Mouse (Mus musculus) cerebellum, postnatal 25 days (tissue): ENCODE measurements around the gene Trim45.
A peak's percentile ranks its signal among the peaks of the same experiment; 100 is the strongest.

Experiments used
- DNase-seq, 2 experiments: peaks; one replicate each; pipeline ENCODE4 v3.0.0; 2021; ENCODE audit warnings: mixed read lengths in 2 of 2

Gene Trim45

GRCm38 (mm10) chr3:100932077-100932944 is 10.3 kb downstream of the Trim45 start:
- no peak for DNase-seq

DNA sequence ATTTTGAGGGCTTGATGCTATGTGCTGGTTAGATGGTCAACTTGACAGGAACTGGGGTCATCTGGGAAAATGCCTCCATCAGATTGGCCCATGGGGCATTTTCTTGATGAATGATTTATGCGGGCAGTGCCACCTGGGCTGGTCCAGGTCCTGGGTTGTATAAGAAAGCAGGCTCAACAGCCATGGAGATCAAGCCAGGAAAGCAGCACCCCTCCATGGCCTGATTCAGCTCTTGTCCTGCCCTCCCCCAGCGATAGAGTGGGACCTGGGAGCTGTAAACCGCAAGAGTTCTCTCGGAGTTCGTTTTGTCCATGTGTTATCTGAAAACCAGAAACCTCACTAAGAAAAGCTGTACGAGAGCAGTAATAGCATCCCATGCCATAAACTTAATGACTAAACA is 13.5 kb downstream of the Trim45 start:
- no peak for DNase-seq

DNA sequence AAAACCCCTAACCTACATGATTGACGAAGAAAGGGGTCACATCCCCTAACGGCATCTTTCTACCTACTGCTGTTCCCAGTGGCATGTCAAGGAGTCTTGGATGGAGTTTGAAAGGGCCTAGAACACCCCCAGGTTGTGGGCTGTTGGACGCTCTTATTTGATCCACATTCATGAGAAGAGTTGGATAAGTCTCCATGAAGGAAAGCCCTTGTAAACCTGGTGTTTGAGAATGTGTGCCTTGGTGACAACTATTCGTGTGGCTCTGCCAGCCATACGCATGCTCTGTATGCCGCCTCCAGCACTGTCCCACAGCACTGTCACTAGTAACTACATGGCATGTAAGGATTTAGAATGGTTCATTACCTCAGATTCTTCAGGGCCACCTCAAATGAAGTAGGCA is 14.2 kb downstream of the Trim45 start:
- no peak for DNase-seq

GRCm38 (mm10) chr3:100938211-100938610 is 16.2 kb downstream of the Trim45 start:
- peak; percentile 17 to 39 for DNase-seq

DNA sequence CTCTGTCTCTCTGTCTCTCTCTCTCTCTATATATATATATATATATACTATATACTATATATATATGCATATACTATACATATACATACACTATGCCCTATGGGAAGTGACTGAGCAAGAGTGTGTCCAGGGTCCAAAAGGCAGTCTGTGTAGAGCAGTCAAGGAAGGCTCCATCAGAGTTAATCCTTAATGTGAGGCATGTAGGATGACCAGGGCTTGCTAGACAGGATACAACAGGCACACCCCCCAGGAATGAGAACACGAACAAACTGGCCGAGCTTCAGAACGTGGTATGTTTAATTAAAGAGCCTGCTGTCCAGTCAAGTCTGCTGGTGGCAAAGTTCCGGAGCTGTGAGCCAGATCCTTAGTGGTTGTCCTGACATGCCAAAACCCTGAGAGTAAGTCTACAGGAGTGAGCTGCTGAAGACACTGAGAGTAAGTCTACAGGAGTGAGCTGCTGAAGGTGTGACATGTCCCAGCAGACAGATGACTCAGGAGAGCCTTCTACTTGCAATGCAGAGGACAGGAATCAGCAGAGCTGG is 18.6 kb downstream of the Trim45 start:
- DNase-seq = peak; percentile 16 to 28

GRCm38 (mm10) chr3:100947286-100947685 is 25.3 kb downstream of the Trim45 start:
- DNase-seq = no peak

DNA sequence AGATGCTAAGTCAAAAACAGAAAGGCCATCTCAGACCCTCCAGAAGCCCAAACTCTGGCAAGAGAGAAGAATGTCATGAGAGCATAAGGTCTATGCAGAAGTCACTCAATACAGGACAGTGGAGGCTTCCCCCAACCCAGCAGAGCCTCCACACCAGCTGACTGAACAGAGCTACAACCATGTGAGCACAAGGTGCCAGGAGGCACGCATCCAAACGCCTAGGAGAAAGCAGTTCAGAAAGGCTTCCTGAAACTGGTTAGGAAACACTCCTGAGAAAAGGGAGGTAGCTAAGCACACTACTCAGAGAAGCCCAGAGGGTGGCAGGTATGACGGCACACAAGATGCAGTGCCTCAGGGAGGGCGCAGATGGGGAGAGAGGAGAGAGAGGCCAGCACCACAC is 29.5 kb downstream of the Trim45 start:
- DNase-seq = peak; percentile 38 to 60

DNA sequence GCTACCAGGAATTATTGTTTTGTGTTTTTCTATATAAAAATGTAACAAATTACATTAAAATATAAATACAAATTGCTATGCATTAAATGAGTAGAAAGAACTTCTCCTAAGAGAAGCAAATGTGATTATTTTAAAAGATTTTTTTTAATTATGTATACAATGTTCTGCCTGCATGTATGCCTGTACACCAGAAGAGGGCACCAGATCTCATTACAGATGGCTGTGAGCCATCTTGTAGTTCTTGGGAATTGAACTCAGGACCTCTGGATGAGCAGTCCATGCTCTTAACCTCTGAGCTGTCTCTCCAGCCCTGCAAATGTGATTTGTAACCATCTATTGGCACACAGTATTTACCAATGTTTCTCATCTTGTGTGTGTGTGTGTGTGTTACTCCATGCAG is 32.6 kb downstream of the Trim45 start:
- DNase-seq = no peak

DNA sequence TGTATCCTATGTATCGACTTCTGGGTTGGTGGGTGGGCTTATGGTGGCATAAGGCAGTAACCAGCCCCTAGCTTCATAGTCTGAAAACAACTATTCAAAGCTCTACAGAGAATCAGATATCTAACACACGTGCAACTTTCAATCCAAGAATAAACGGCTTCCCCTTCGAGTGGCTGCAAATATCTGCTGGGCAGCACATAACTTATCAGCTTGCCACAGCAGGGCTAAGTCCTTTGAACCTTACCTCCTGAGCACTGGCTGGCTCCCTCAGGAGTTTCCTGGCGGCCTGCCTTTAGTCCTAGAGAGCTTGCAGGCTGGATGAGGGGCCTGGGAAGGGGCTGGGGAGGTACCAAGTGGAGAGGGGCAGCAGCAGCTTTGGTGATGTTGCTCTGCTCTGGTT is 39.0 kb downstream of the Trim45 start:
- DNase-seq = no peak

- DNase-seq = no peak
Observed at GRCm38 (mm10) chr3:100961501-100961900, 39.5 kb downstream of the Trim45 start.

GRCm38 (mm10) chr3:100963849-100964542 is 42.0 kb downstream of the Trim45 start:
- peak; percentile 40 to 68 for DNase-seq

DNA sequence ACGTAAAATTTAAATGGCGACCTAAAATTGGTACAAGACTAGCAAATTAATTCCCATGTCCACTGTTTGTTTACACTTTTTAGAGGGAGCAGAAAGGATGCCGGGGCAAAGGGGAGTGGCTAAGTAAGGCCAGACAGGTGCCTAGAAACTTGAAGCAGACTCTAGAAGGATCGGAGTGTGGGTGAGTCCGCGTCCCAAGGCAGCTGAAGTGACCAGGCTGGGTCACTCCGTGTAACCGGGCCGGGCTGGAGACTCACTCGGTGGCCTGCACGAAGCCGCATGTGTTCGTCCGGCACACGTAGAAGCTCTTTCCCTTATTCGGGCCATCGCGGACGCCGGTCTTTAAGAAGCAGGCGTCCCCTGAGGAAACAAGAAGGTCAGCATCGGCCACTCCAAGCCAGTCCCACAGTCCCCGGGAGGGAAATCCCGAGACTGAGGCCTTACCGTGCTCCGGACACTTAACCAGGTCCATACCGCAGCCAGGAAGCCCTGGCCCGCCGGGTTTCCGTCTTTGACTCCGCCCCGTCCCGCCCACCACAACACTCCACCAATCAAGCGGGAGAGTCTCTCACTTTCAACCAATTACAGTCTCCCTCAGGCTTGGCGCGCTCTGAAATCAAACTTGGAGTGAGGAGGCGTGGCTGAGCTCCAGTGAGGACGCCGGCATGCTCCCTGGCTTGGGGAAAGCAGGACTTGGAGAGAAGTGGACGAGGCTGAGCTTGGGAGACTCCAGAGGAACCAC is 47.3 kb downstream of the Trim45 start, which contains the start of gene Ttf2:
Ttf2 (minus strand) TSS at position 488 of the 742 bp plus-strand sequence.
- DNase-seq = peak; percentile 93 to 94

DNA sequence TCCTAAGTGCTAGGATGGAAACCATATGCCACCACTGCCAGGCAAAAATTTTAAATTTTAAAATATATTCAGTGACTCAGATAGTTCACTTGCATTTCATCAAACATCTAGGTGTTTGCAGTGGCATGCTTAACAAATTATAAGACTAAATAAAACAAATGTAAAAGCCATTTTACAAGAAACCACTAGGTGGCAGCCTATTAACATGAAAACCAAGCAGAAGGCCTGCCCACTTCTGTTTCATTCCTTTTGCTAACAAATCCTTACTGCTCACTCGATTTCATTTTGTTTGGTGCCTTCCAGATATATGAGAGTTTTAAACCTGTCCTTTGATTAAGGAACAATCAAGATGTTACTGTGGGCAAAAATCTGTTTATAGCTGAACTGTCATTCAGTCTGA is 51.9 kb downstream of the Trim45 start:
- peak in 1 of 2 experiments; percentile 14 for DNase-seq

DNA sequence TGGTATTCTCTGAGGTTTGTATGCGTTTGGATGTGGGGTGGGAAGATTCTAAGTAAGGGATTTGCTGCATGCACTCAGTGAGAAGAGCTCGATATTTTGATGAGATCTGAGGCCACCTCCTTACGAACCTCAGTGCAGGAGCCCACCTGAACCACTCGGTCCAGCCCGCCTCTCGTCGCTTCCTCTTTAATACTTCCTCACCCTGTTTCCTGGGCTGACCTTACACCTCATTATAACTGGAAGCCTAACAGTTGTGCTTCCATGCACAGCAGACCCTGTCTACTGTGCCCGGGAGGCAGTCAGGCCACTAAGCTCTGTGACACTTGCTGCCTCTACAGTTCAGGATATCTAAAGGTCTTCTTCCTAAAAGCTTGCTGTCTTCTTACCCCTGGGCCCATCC is 57.3 kb downstream of the Trim45 start:
- no peak for DNase-seq
